Mouse (Mus musculus) kidney, postnatal 25 days (tissue): ENCODE results near the gene Ube2l3.

Experiments
- DNase-seq, 2 experiments: peaks; one replicate each; pipeline ENCODE4 v3.0.0; 2021; ENCODE audit warnings: mixed read lengths in 2 of 2

Ube2l3 gene

DNA sequence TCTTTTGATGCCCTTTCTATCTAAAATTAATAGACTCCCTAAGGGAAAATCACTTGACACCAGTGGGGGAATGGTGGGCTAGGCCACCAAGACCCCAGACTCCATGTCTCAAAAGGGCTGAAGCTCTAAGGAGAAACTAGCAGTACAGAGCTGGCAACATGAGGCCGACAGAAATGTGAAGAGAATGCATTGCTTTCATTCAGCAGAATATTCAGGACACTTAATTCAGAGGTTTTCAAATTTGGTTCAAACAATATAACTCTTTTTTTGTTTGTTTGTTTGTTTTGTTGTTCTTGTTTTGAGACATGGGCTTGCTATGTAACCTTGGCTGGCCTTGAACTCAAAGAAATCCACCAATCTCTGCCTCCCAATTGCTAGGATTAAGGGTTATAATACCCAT lies at the start of gene Ube2l3:
Gene Ube2l3 (minus strand): TSS at position 101 of the 400 bp plus-strand sequence.
- DNase-seq = no peak

DNA sequence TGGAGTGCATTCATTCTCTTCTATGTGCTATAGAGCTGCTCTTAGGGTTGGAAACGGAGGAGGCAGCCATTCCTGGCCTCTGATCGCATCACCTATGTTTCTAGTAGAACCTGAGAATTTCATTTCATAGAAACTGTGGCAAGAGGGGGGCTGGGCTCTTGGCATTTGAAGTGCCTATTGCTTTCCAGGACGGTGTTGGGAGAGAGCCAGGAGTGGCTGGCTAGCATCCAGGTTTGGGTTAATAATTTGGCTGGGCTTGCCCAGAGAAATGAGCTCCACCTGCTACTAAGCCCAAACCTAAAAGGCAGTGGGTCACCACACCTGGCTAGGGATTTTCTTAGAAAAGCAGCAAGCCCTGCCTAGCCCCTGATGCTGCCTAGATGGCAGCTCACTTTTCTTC lies 49.1 kb upstream of the Ube2l3 start:
- DNase-seq = peak; percentile 94 to 96

DNA sequence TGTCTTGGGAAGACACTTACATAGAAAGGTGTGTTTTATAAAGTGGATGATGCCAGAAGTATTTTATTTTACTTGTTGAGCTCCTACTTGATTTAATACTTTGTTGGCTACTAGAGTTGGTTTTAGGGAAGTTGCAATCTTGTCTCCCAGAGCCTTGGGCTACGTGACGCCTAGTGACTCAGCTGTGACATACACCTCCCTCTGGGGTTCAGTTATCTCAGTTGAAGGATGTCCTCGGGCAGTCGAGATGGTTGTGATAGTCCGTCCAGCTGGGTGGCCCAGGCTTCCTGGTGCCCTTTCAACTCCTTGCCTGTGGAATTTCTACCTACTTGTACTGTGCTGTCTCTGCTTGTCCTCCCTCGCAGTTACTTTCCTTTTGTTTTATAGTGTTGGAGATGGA lies 46.7 kb upstream of the Ube2l3 start:
- no peak for DNase-seq

DNA sequence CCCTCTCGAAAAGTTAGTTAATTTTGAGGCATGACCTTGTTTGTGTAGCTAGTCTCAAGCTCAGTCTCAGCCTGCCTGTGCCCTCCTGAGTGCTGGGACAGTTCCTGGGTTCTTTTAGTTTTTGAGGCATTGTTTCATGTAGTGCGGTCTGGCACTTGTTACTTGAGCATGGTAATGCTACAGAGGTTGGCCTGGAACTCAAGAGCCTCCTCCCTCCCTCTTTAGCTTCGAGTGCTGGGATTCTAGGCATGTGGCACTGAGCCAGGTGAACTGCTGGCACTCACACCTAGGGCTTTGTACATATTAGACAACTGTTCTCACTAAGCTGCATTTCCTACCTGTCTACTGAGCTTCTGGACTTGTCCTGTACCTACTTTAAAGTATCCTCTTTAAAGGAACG lies 45.3 kb upstream of the Ube2l3 start:
- peak; percentile 85 to 88 for DNase-seq

DNA sequence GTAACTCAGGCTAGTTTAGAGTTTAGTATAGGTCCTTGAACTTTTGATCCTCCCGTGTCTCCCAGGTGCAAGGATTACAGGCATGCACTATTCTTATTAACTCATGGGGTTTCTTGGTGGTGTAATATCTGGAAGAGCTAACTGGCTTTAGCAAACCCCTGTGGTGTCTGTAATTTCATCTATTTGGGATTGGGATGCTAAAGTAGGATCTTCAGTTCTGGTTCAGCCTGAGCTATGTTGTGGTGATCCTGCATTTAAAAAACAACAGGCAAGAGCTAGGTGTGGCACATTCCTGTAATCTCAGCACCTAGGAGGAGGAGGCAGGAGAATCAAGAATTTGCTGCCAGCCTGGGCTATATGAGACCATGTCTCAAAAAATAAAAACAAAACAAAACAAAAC lies 42.5 kb upstream of the Ube2l3 start:
- DNase-seq = no peak

DNA sequence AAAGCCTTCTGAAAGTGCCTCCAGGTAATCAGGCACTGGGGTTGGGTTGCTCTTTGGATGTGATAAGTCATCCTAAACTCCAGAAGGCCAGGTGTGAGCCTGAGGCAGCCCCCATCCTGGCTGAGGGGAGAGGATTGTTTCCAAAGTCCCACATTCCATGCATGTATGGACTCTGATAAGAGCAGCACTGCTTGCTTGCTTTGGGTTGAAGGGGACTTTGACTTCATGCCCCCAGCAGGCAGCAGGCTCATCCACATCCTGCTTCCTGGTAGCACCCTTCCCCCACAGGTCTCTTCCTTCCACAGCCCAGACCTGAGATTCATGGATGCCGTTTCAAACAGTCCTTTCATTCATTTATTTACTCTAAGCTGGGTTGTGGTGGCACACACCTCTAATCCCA lies 41.3 kb upstream of the Ube2l3 start:
- no peak for DNase-seq

DNA sequence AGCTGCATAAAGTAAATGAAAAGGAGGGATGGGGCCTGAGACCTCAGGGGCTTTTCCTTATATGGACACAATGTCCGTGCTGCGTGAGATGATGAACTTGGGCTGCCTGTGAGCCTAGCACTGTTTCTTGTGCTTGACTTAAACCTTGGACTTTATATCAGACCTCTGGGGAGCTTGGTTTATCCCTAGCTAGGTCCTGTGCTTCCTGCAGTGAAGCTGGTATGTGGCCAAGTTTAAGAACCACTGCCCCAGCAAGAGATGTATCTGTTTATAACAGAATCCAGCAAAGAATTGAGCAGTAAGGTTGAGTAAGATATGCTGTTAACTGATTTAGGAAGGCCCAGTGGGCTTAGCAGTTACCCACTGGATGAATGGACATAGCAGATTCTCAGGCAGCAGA lies 37.0 kb upstream of the Ube2l3 start:
- peak; percentile 25 to 61 for DNase-seq

DNA sequence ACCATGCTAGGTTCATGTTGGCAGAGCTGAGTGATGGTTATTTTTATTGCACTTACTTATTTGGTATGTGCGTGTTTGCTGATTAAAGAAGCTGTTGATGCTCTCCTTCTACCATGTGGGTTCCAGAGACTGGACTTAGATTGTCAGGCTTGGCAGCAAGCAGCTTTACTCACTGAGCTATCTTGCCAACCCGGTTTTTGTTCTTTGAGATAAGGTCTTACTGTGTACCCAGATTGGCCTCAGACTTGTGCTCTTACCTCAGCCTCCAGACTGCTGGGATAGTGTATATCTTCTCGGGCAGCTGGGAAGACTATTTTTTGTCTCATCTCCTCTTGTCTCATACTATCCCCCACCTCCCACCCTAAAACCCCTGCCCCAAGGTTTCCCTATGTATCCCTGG lies 35.2 kb upstream of the Ube2l3 start:
- DNase-seq = no peak

DNA sequence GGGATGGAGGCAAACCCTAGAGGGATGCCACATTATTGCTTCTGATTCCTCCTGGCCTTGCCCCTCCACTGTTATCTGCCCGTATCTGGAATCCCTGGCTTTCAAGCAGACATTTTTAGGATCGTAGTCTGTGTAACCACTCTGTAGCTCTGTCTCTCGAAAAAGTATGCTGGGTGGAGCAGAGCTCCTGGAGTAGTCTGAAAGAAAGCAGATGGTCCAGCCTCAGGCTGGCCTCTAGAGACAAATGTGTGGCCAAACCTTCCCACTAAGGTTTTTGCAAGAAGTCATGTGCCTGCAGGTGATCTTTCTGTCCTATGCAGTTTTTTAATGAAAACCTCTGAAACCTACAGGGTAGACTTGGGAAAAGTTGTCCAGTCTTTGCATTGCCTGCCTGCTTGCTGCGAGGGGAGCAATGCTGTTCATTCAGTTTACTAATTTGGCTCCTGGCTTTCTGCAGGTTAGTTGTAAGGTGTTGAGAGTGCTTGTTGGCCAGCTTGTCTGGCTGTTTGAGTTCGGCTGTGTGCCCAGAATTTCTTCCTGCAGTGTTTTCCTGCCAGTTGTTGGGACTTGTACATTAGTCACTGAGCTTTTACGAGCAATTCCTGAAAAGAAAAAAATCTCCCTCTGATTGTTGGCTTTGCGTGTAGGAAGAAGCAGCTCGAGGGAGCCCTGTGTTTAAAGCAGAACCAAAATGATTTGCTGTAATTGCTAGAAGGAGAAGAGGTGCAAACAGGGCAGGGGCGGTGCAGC lies 32.6 kb upstream of the Ube2l3 start:
- peak; percentile 63 to 68 for DNase-seq

DNA sequence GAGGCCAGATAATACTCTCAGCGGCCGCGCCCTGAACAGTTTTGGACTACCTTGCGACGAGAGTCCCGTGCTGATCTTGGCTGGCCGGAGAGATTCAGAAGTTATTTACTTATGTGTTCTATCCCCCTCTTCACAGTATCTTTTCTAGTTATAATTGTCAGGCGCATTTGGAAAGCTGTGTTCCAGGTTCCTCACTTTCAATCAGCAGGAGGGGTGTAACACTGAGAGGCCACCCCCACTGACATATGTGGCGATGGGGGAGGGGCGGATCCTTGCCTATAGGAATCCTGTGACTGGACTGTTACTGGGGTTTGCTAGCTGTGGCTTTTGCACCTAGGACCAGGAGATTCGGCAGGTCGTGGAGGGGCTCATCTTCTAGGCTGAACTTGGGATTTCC lies 32.0 kb upstream of the Ube2l3 start:
- DNase-seq = peak; percentile 20 to 42

DNA sequence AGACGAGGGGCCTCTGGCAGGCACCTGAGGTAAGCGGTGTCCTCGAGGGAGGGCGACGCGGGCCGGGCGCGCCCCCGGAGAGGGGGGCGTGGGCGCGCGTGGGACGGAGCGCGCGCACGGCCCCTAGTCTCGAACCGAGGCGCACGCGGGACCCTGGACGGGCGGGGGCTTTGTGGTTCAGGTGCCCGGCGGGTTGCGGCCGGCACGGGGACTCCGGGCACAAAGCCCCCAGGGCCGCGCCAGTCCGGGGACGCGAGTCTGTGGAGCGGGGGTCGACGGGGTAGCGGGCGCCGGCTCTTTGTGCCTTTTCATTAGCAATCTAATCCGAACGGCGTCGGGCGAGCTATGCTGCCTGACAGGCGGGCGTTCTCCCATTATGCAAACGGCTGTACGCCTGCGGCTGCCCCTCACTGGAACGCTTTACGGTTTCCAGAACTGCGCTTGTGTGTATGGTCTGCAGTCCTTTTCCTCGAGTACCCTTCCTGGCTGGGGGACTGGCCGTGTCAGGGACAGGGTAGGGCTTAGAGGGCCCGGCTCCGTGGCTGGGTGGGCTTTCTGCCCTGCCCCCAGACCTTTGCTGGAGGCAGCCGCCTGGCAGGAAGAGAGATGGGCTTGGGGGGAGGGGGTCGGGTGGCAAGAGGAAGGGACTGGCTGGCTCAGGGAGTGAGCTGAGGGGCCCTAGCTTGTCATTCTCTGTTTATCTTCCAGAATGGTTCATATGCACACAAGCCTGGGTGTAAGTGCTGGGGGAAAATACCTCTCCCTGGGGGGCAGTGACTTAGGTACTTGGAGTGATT lies 31.5 kb upstream of the Ube2l3 start:
- peak; percentile 29 to 44 for DNase-seq

DNA sequence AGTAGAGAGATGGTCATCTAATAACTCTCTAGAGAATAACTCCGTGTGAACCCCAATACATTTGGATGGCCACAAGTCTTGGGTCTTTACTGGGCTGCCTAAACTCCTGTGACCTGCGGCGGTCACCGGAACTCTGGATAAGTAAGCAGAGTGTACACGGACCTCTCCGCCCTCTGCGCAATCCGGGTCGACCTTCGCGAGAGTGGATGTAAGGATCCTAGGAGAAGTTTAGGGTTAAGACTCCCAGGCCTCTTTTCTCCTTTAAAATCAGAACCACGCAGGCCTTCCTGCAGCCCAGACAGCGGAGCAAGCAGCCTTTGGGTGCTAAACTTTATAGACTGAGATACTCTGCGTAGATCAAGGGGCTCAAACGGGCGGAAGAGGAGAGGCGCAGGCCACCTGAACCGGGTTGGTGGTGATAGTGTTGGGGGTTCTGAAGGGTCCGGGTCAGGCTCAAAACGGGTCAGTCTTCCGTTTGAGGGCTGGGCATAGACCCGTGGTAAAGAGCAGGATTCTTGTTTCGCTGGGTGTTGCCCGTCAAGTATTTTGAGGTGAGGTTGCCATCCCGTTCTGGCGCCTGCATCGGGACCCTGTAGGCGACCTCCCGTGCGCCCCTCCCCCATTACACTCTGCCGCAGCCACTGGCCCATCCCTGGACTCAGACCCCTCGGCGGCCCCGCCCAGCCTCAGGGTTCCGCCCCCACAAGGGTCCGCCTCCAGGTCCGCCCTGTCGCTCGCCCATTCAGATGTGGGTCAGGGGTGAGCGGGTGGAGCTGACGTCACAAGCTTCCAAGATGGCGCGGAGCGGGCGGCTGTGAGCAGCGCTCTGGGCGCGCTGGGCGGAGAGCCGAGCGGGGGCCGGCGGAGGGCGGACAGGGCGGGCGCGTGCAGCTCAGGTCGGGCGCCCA lies 30.6 kb upstream of the Ube2l3 start, which contains the start of gene Hic2:
Gene Hic2 (plus strand): TSS at position 779 of the 908 bp plus-strand sequence.
- peak; percentile 95 to 98 for DNase-seq

DNA sequence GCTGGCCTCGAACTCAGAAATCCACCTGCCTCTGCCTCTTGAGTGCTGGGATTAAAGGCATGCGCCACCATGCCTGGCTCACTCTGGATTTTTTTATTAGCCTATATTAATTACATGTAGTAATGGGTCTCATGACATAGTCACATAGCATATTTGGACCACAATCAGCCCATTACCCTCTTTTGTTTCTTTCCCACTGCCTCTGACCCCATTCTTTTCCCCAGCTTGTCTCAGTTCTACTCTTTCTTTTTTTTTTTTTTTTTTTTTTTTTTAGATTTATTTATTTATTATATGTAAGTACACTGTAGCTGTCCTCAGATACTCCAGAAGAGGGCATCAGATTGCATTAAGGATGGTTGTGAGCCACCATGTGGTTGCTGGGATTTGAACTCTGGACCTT lies 29.1 kb upstream of the Ube2l3 start:
- peak in 1 of 2 experiments; percentile 3 for DNase-seq

DNA sequence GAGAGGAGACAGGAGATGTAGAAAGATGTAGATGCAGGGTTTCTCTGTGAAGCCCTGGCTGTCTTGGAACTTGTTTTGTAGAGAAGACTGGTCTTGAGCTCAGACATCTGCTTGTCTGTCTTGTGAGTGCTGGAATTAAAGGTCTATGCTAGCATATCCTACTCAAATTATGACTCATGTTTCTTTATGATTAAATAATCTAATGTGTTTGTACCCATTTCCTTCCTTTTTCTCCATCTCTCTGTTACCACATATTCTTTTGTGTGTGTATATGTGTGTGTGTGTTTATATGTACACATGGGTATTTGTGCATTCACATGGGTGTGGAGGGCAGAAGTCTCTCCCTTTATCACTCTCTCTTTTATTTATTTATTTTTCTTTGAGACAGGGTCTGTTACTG lies 24.0 kb upstream of the Ube2l3 start:
- no peak for DNase-seq

DNA sequence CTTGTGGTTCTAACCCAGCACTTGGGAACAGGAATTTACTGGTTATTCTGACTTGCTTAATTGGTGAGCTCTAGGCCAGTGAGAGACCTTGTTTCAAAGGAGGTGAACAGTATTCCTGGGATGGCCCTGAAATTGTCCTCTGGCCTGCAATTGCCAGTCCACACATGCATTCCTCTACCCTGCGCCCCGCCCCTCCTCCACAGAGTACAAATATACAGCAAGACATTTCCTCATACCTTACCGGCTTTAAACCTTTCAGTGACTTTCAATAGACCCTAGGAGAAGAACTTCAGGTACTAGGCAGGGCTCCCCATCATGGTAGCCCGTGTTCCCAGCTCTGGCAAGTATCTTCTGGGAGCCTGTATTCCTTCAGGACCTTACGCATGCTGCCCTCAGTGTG lies 23.1 kb upstream of the Ube2l3 start:
- DNase-seq = no peak

DNA sequence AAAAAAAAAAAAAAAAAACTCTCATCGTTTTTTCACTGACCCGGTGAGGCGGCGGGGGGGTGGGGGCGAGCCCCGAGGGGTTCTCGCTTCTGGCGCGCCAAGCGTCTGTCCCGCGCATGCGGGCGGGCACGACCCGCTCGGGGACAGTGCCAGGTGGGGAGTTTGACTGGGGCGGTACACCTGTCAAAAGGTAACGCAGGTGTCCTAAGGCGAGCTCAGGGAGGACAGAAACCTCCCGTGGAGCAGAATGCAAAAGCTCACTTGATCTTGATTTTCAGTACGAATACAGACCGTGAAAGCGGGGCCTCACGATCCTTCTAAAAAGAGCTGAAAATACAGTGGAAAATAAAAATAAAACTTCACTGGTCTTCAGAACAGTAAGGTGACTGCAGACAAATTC lies 19.7 kb upstream of the Ube2l3 start:
- peak; percentile 94 for DNase-seq

DNA sequence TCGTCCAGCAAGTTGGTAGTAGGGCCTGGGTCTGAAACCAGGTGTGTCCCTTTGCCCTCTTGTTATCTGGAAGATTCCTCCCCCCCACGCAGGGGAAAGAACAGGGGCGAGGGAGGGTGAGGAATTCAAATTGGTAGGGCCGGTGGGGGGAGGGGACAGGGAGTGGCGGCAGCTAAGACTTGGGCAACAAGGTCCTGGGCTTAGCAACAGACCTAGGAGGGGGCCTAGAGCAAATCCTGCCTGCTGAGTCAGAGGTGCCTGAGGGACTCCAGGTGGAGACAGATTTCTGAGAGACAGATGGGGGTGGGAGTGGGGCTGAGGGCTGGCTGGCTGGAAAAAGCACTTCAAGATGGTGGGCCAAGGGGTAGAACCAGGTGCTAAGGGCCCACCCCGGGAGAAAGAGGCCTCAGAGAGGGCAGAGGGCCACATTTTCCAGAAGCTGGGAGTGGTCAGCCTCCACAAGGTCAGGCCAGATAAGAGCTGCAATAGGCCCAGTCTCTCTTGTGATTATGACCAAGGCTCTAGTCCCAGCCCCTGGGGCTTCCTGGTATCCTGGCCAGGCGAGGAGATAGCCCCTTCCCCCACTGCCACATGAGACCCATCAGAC lies 17.8 kb upstream of the Ube2l3 start:
- no peak for DNase-seq

DNA sequence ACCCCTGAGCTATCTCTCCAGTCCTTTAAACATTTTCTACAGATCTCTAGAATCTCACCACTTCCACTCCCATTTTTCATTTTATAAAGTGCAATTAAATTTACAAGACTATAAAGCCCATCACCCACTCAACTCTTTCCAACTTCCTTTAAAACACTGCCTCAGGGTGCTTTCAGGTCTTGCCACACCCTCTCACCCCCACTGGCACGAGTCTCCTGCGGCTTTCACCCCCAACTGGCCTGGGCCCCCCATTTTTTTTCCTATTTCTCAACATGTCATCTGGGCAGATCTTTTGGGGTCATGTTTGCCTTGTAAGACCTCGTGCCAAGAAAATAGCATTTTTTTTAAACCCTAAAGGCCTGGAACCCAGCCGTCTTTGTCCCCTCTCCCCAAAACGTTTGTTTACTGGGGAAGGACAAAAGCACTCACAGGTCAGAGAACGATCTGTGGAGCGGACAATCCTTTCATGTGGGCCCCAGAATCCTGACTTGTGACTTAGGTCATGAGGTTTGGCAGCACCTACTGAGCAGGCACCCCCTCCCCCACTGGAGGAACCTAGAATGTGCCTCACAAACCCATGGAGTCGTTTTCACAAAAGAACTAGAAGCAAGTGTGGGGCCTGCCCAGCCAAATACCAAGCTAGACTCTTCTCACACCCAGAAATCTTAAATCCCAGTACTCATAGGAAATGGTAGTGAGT lies 14.6 kb upstream of the Ube2l3 start:
- DNase-seq = no peak

DNA sequence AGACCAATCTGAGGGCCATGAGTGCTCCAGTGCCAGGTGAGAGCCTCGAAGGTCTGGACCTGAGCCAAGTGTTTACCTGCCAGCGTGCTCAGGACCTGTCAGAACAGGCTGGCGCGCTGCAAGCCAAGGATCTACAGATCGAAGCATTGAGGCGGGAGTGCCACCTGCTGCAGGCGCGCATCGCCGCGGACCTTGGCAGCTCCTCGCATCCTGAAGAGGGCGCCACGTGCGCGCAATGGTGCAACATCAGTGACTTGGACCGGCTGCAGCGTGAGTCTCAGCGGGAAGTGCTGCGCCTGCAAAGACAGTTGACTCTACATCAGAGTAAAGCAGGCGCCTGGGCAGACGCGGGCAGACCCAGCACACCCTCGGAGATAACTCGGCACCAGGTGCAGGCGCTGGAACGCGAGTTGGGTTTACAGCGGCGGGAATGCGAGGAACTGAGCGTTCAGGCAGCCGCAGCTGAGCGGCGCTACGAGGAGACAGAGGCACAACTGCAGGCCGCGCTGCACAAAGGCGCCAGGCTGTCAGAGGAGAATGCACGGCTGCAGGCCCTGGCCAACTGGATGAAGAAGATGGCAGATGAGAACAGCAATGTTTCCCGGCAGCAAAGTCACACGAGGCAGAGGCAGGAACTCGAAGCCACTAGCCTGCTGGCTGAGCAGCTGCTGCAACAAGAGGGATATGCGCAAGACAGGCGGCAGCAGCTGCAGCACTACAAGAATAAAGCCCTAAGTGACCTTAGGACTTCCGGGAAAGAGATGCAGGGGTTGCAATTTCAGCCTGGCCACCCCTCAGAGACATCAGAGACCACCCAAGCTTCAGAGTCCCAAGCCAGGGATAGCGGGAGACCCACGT lies 7.8 kb upstream of the Ube2l3 start:
- peak; percentile 94 for DNase-seq

DNA sequence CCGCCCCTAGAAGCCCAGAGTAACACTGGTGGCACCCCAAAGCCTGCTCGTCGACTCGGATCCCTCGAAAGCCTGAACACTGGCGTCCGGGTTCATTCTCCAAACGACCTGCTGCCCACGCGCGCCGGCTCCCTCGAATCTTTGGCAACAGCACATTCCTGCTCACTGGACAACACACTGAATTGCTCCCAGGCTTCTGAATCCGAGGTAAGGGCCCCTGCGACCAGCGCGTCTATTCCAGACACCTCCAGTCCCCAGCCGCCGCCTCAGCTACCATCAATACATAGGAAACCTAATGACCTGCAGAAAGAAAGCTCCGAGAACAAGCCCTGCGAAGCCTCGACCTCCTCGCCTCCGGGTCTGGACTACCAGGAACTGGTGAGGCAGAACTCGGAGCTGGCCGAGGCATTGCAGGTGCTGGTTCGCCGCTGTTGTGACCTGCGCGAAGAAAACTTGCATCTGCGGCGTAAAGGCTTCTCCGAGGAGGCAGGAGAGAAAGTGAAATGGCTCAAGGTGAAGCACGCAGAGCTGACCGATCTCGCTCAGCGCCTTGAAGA lies 7.0 kb upstream of the Ube2l3 start:
- DNase-seq = peak in 1 of 2 experiments; percentile 29
